Mouse (Mus musculus) v-Abl transformed pro-B cells (cell line): Measurements from ENCODE around the gene Methig1.

Experiments
- in situ Hi-C, 2 experiments: fragments of 400-800 bp; cut with MboI; formaldehyde crosslinking; loops; one replicate each; pipeline ENCODE4 v1.15.1; 2025; ENCODE audit not compliant: unreplicated experiment in 2 of 2

Gene Methig1

DNA sequence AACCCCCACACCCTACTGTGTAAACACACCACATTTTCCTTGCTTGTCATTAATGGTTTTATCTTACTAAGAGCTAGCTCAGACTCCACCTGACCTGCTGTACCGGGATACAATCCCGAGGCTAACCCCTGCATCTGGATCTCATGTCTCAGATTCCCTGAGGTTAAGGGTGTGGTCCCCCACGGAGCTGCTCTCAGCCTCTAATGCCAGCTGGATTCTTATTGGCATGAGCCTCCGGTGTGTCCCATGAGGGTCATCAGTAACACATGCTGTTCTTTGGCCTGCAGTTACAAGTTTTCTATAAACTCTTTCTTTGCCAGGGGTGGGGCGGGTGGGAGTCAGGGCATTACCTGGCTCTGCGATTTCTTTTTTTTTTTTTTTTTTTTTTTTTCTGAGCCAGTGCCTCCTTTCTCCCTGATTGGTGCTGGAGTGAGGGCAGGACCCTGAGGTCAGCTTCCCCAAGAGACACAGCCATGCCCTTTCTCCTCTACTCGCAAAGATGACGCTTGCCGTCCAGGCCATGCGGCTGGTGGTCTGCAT, at the start of gene Methig1, which contains the start of gene Mettl7a2:
Gene Methig1 (plus strand): TSS at position 439 of the 540 bp plus-strand sequence.
Gene Mettl7a2 (plus strand): TSS at position 490 of the 540 bp plus-strand sequence.
- in situ Hi-C loops, result no loop called here

DNA sequence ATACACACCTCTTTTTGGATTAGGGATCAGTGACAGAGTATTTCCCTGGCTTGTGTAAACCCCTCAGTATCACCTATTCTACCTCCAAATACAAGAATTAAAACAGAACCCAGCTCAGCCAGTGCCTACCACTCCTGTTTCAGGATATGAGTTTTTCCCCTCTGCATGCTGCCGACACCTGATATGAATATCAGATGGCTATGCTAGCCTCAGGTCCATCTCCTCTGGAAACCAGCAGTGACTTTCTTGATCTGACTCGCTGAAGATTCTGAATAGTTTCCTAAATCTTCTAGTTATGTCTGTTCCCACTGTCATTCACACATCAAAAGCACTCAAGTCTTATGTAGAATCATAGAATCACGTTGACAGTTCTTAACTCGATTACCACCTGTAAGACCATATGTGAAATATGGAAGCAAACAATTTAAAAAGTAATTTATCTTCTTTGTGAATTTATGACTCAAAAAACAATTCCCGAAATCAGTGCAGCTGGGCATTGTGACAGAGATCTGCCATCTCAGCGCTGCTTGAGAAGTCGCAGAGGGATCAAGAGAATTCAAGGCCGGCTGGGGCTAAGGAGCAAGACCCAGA, 49.4 kb upstream of the Methig1 start:
- in situ Hi-C loops, result loop anchor here in 1 of 2 experiments (5.0 to 25.0 kb wide), 2 partner anchors 266 to 1391 kb away; partner anchors contain the start of genes Dip2b and Lmbr1l

GRCm38 (mm10) chr15:100304019-100304991, 48.6 kb upstream of the Methig1 start, which contains the start of gene Mettl7a1:
Mettl7a1 (plus strand) TSS chr15:100304140.
- in situ Hi-C loops, result loop anchor here in 1 of 2 experiments (5.0 to 25.0 kb wide), 2 partner anchors 267 to 1392 kb away; partner anchors contain the start of genes Dip2b and Lmbr1l

- in situ Hi-C loops, result loop anchor here in 1 of 2 experiments (25.0 kb wide), 1 partner anchor 1394 kb away; the partner anchor contains the start of gene Lmbr1l
Observed at GRCm38 (mm10) chr15:100306201-100306600, 46.7 kb upstream of the Methig1 start.

- in situ Hi-C loops, result loop anchor here in 1 of 2 experiments (25.0 kb wide), 1 partner anchor 1395 kb away; the partner anchor contains the start of gene Lmbr1l
Observed at GRCm38 (mm10) chr15:100307438-100308096, 45.4 kb upstream of the Methig1 start.

- in situ Hi-C loops, result loop anchor here (10.0 to 25.0 kb wide), 2 partner anchors 278 to 1400 kb away; partner anchors contain the start of genes Dip2b (in 1 of the 2) and Lmbr1l (in 1 of the 2)
Observed at GRCm38 (mm10) chr15:100312346-100312745, 40.6 kb upstream of the Methig1 start.

GRCm38 (mm10) chr15:100314448-100315145, 38.4 kb upstream of the Methig1 start:
- in situ Hi-C loops, result loop anchor here (5.0 to 25.0 kb wide), 3 partner anchors 47 to 1402 kb away; partner anchors contain the start of genes Dip2b (in 1 of the 2) and Lmbr1l (in 1 of the 2)

DNA sequence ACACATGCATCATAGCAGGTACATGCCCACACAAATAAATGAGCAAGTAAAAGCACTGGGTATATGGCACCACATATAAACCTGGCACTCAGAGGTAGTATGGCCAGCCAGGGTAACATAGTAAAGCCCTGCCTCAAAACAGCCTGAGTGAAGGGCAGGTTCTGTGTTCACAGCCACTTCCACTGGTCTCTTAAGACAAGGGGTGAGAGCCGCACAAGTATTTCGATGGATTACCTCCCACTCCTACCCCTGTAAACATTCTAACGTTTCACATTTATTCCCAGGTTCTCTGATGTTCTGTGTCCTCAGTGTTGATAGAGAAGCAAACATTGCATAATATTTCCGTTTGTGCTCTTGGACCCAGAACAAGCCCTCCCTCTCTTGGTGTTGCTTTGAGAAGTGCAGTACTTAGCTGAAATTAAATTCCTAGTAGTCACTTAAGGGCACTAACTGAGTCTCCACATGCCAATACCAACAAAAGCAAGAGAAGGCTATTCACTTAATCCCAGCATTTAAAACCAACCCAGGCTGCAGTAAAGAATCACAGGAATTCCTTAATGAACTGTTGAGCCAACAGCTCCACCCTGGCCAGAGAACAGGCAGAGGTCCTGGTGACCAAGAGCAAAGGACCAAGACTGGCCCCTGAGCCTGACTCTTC, 34.8 kb upstream of the Methig1 start:
- in situ Hi-C loops, result loop anchor here (5.0 to 25.0 kb wide), 3 partner anchors 51 to 1406 kb away; partner anchors contain the start of genes Dip2b (in 1 of the 2) and Lmbr1l (in 1 of the 2)

- in situ Hi-C loops, result loop anchor here (5.0 to 25.0 kb wide), 5 partner anchors 53 to 1408 kb away; partner anchors contain the start of genes Dip2b (in 1 of the 2) and Lmbr1l (in 1 of the 2)
Observed at GRCm38 (mm10) chr15:100319884-100320283, 33.1 kb upstream of the Methig1 start.

DNA sequence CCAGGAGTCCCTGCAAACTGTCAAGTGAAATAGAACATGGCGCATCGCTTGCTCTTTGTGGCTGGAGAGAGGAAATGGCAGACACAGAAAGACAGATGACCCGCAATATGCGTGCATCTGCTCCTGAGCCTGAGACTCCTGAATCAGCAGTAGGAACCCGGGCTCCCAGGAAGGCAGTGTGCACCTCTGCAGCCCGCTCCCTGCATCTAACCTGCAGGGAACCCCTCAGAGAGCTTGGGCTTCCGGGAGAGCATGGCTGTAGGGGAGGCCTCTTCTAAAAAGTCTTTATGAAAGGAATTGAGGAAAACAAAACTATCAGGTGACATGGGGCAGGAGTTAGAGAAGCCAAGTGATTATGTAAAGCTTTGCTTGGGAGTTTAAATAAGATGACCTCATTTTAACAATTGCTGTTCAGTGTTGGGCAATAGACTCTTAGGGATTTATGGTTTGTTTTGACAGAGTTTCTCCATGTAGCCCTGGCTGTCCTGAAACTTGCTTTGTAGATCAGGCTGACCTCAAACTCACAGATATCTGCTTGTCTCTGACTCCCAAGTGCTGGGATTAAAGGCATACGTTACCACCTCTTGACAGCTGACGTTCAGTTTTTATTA, 32.5 kb upstream of the Methig1 start:
- in situ Hi-C loops, result loop anchor here (10.0 to 25.0 kb wide), 3 partner anchors 56 to 1408 kb away; partner anchors contain the start of gene Lmbr1l (in 1 of the 2)

DNA sequence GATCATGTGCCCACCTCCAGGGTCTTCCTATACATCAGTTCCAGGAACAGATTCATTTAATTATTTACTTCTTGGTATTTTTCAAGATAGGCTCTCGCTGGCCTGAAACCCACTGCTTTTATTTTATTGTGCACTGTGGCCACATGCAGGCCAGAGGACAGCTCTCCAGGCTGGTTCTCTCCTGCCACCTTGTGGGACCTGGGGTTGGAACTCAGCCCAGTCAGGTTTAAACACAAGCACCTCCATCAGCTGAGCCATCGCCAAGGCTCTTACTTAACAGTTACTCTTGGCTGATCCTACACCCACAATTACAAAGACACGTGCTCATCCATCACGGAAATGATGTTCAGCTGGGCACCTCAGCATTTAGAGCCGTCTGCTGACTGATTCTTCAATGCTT, 31.8 kb upstream of the Methig1 start:
- in situ Hi-C loops, result loop anchor here (10.0 to 25.0 kb wide), 3 partner anchors 56 to 1409 kb away; partner anchors contain the start of gene Lmbr1l (in 1 of the 2)

DNA sequence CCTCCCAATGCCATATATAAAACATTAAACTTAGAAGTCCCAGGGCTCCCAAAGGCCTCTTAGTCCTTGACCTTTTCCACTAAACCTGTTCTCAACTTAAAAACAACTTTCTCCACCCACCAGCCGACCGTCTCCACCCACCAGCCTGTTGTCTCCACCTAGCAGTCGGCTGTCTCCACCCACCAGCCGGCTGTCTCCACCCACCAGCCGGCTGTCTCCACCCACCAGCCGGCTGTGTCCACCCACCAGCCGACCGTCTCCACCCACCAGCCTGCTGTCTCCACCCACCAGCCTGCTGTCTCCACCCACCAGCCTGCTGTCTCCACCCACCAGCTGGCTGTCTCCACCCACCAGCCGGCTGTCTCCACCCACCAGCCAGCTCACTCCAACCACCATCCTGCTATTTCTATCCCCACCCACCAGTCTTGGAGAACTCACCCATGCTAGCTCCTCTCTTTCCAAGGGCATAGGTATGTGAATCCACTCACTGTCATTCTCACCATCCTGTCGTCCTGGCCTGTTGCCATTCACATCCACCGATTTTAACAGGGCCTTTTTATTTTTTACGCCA, 28.8 kb upstream of the Methig1 start:
- in situ Hi-C loops, result loop anchor here (10.0 to 25.0 kb wide), 3 partner anchors 59 to 1412 kb away; partner anchors contain the start of gene Lmbr1l (in 1 of the 2)

- in situ Hi-C loops, result loop anchor here in 1 of 2 experiments (10.0 kb wide), 2 partner anchors 60 to 130 kb away; no protein-coding TSS in a partner anchor
Observed at GRCm38 (mm10) chr15:100325235-100325634, 27.7 kb upstream of the Methig1 start.

DNA sequence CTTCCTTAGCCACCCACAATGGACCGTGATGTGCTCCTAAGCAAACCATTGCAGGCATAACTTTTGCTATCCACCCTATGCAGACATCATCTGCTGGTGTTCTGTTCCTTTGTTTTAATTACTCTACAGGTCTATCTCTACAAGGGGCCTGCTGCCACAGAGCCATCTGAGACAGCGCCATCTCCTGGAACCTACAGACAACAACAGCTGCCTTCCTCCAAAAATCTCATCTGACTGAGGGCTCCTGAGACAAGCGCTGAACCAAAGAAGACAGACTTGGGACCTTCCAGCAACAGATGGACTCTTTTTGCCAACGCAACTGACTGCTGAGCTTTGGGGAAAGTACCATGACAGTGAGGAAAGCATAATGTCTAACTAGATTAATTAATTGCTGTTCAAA, 24.9 kb upstream of the Methig1 start:
- in situ Hi-C loops, result loop anchor here in 1 of 2 experiments (10.0 kb wide), 2 partner anchors 63 to 127 kb away; no protein-coding TSS in a partner anchor

DNA sequence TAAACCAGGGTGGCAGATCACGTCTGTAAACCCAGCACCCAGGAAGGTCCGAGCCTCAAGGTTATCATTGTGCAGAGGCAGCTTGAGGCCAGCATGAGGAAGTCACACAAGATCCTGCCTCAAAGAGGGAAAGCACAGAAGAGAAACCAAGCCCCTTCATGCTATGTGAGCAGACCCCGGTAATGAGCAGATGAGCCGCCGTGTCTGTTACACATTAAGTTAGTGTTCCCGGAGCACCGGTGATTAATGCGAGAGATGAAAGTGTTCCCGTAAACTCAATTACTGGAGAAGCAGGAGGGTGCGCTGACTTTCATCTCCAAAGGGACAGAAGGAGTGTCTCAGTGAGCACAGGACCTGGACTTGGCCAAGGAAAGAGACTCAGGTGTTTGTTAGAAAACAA, 23.6 kb upstream of the Methig1 start:
- in situ Hi-C loops, result loop anchor here in 1 of 2 experiments (10.0 kb wide), 2 partner anchors 65 to 125 kb away; no protein-coding TSS in a partner anchor

DNA sequence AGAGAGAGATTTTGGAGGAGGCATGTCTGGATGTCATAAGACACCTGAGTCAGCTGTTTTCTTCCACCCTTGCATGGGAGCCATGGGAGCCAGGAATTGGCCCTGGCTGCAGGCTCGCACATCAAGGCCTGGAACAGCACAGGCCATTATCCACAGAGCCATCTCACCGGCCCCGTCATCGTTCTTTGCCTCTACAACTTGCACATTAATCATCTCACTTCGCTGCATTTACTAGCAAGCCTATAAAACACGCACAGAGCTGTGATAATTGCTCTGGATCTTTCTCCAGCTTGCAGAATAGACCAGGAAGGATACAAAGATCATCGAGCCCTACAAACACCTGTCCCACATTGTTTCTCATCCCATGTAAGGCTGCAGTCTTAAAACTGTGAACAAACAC, 22.2 kb upstream of the Methig1 start:
- in situ Hi-C loops, result no loop called here
